Mouse (Mus musculus): ENCODE data around the gene Gm49361. TPM values are rescaled to one million over a fixed set of nuclear protein-coding genes. Genes with fewer than 3 reads are reported as not detected.

Gm49361 gene
- polyA plus RNA-seq, 1 experiment: not detected

GRCm38 (mm10) chr14:57744547-57744946, 1.4 kb downstream of the Gm49361 start:
- Histone ChIP-seq H3K27ac (ENCODE audit: control insufficient read depth, insufficient read depth, low read depth, low read length, poor library complexity) (no peak overlapping the region), H3K4me1 (ENCODE audit: control insufficient read depth, insufficient read depth, low read length) (no peaks in the 10 kb centered on the region; the same call in 1 of the 2 replicates), H3K4me3 (replicated peaks; ENCODE audit: control insufficient read depth, low read depth, low read length) (peak overlapping the region; percentile 38)
- TF ChIP-seq POLR2A (IDR thresholded peaks at IDR 0.05; ENCODE audit: borderline replicate concordance, control insufficient read depth, low read depth, low read length) (no peak), CTCF (IDR thresholded peaks at IDR 0.05; ENCODE audit: control insufficient read depth, insufficient read depth, low read length) (no peak)
- 9% methylated on average over 8 of the region's 8 CpGs for WGBS

- H3K27ac ChIP-seq (ENCODE audit: control insufficient read depth, insufficient read depth, low read depth, low read length, poor library complexity): no peak overlapping the region
- TF ChIP-seq POLR2A (IDR thresholded peaks at IDR 0.05; ENCODE audit: borderline replicate concordance, control insufficient read depth, low read depth, low read length) (no peak), CTCF (IDR thresholded peaks at IDR 0.05; ENCODE audit: control insufficient read depth, insufficient read depth, low read length) (no peak)
- H3K4me3 ChIP-seq (replicated peaks; ENCODE audit: control insufficient read depth, low read depth, low read length): no peak overlapping the region
- no peaks in the 10 kb centered on the region for H3K4me1 ChIP-seq (ENCODE audit: control insufficient read depth, insufficient read depth, low read length)
- 70% methylated on average over 8 of the region's 8 CpGs for WGBS
Measured at GRCm38 (mm10) chr14:57740651-57741050, 5.3 kb downstream of the Gm49361 start.

GRCm38 (mm10) chr14:57737089-57737488, 8.8 kb downstream of the Gm49361 start:
- TF ChIP-seq CTCF (IDR thresholded peaks at IDR 0.05; ENCODE audit: control insufficient read depth, insufficient read depth, low read length): no peak
- TF ChIP-seq POLR2A (IDR thresholded peaks at IDR 0.05; ENCODE audit: borderline replicate concordance, control insufficient read depth, low read depth, low read length): no peak

GRCm38 (mm10) chr14:57736141-57736540, 9.8 kb downstream of the Gm49361 start:
- Histone ChIP-seq H3K4me1 (ENCODE audit: control insufficient read depth, insufficient read depth, low read length) (no peaks in the 10 kb centered on the region), H3K27ac (ENCODE audit: control insufficient read depth, insufficient read depth, low read depth, low read length, poor library complexity) (no peak overlapping the region), H3K4me3 (replicated peaks; ENCODE audit: control insufficient read depth, low read depth, low read length) (no peak overlapping the region)
- 41% methylated on average over 4 of the region's 4 CpGs for WGBS
- TF ChIP-seq CTCF (IDR thresholded peaks at IDR 0.05; ENCODE audit: control insufficient read depth, insufficient read depth, low read length): no peak

More at GRCm38 (mm10) chr14:57737089-57737488, 8.8 kb downstream of the Gm49361 start:
- no peaks in the 10 kb centered on the region for H3K4me1 ChIP-seq (ENCODE audit: control insufficient read depth, insufficient read depth, low read length)
- H3K4me3 ChIP-seq (replicated peaks; ENCODE audit: control insufficient read depth, low read depth, low read length): no peak overlapping the region
- H3K27ac ChIP-seq (ENCODE audit: control insufficient read depth, insufficient read depth, low read depth, low read length, poor library complexity): no peak overlapping the region

- H3K4me3 ChIP-seq (replicated peaks; ENCODE audit: control insufficient read depth, low read depth, low read length): no peak overlapping the region
- peaks cover 8% of the 10 kb centered on the region; the same call in 1 of the 2 replicates for H3K4me1 ChIP-seq (ENCODE audit: control insufficient read depth, insufficient read depth, low read length)
- WGBS: 86% methylated on average over 6 of the region's 6 CpGs
- no peak overlapping the region for H3K27ac ChIP-seq (ENCODE audit: control insufficient read depth, insufficient read depth, low read depth, low read length, poor library complexity)
- no peak for TF ChIP-seq POLR2A (IDR thresholded peaks at IDR 0.05; ENCODE audit: borderline replicate concordance, control insufficient read depth, low read depth, low read length)
- no peak for TF ChIP-seq CTCF (IDR thresholded peaks at IDR 0.05; ENCODE audit: control insufficient read depth, insufficient read depth, low read length)
Measured at GRCm38 (mm10) chr14:57732668-57733293, 13.1 kb downstream of the Gm49361 start.

GRCm38 (mm10) chr14:57730527-57730926, 15.4 kb downstream of the Gm49361 start:
- H3K27ac ChIP-seq (ENCODE audit: control insufficient read depth, insufficient read depth, low read depth, low read length, poor library complexity): peak overlapping the region; percentile 5; the same call in 1 of the 2 replicates
- no peak overlapping the region for H3K4me3 ChIP-seq (replicated peaks; ENCODE audit: control insufficient read depth, low read depth, low read length)
- 63% methylated on average over 9 of the region's 9 CpGs for WGBS
- TF ChIP-seq CTCF (IDR thresholded peaks at IDR 0.05; ENCODE audit: control insufficient read depth, insufficient read depth, low read length) (no peak), POLR2A (IDR thresholded peaks at IDR 0.05; ENCODE audit: borderline replicate concordance, control insufficient read depth, low read depth, low read length) (no peak)
- peaks cover 8% of the 10 kb centered on the region; the same call in 1 of the 2 replicates for H3K4me1 ChIP-seq (ENCODE audit: control insufficient read depth, insufficient read depth, low read length)

- no peak for TF ChIP-seq POLR2A (IDR thresholded peaks at IDR 0.05; ENCODE audit: borderline replicate concordance, control insufficient read depth, low read depth, low read length)
- TF ChIP-seq CTCF (IDR thresholded peaks at IDR 0.05; ENCODE audit: control insufficient read depth, insufficient read depth, low read length): no peak
- 23% methylated on average over 5 of the region's 5 CpGs for WGBS
- Histone ChIP-seq H3K27ac (ENCODE audit: control insufficient read depth, insufficient read depth, low read depth, low read length, poor library complexity) (peak overlapping the region; percentile 5), H3K4me3 (replicated peaks; ENCODE audit: control insufficient read depth, low read depth, low read length) (no peak overlapping the region), H3K4me1 (ENCODE audit: control insufficient read depth, insufficient read depth, low read length) (peaks cover 8% of the 10 kb centered on the region; the same call in 1 of the 2 replicates)
Measured at GRCm38 (mm10) chr14:57729975-57730499, 15.9 kb downstream of the Gm49361 start.

- WGBS: 22% methylated on average over 8 of the region's 8 CpGs
- no peak for TF ChIP-seq CTCF (IDR thresholded peaks at IDR 0.05; ENCODE audit: control insufficient read depth, insufficient read depth, low read length)
- no peak for TF ChIP-seq POLR2A (IDR thresholded peaks at IDR 0.05; ENCODE audit: borderline replicate concordance, control insufficient read depth, low read depth, low read length)
- Histone ChIP-seq H3K27ac (ENCODE audit: control insufficient read depth, insufficient read depth, low read depth, low read length, poor library complexity) (peak overlapping the region; percentile 5; the same call in 1 of the 2 replicates), H3K4me1 (ENCODE audit: control insufficient read depth, insufficient read depth, low read length) (peaks cover 8% of the 10 kb centered on the region; the same call in 1 of the 2 replicates), H3K4me3 (replicated peaks; ENCODE audit: control insufficient read depth, low read depth, low read length) (no peak overlapping the region)
Measured at GRCm38 (mm10) chr14:57729364-57729763, 16.5 kb downstream of the Gm49361 start.
